Mouse (Mus musculus): Measurements from ENCODE around the gene Klhdc10. TPM values are rescaled to one million over a fixed set of nuclear protein-coding genes. Genes with fewer than 3 reads are reported as not detected.
A peak's percentile ranks its signal among the peaks of the same experiment; 100 is the strongest.

Klhdc10 gene
- polyA plus RNA-seq, 1 experiment from 2014 or later = 35.6 TPM

DNA sequence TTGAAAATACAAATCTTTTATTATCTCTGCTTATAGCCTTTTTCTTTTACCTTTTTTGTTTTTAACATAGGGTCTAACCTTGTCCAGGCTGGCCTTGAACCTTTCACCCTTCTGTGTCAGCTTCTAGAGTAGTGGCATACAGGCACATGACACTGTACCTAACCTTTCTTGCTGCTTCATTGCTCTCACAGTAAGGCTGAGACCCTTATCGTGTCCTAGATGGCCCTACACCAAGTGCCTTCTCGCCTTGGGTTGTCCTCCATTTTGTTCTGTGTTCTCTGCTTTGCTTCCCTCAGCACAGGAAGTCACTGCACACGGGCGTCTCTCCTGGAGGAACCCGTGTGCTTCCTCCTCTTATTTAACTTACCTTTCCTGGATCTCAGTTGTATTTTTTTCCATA is 3.0 kb downstream of the Klhdc10 start:
- Histone ChIP-seq H3K9ac (replicated peaks) (no peak overlapping the region), H3K27me3 (no peaks in the 10 kb centered on the region), H3K4me1 (replicated peaks) (peaks cover 17% of the 10 kb centered on the region), H3K36me3 (no peaks in the 10 kb centered on the region), H3K4me3 (replicated peaks) (no peak overlapping the region), H3K27ac (0 out of 2 replicates have a peak overlapping the region, but pooled peaks have one; percentile 0), H3K9me3 (no peaks in the 10 kb centered on the region), H3K4me2 (replicated peaks) (peak overlapping the region; percentile 37)
- WGBS = 92% methylated on average over 5 of the region's 5 CpGs
- no peak for ATAC-seq

DNA sequence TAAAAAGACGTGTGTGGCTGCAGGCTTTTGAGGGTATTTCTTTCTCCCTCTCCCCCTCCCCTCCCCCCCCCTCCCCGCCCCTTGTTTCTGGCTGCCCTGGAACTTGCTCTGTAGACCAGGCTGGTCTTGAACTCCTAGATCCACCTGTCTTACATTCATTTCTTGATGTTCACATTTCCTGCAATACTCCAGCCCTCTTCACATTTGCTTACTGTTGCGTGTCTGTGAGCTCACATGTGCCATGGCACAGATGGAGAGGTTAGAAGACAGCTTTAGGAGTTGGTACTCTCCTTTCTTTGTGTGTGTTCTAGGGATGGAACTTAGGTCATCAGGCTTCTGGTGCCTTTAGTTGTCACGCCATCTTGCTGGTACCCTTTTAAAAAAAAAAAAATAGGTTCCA is 6.6 kb downstream of the Klhdc10 start:
- H3K9me3 ChIP-seq = no peaks in the 10 kb centered on the region
- no peak overlapping the region for H3K27ac ChIP-seq
- peaks cover 12% of the 10 kb centered on the region for H3K4me1 ChIP-seq (replicated peaks)
- WGBS = 87% methylated on average over 4 of the region's 4 CpGs
- no peak overlapping the region for H3K4me3 ChIP-seq (replicated peaks)
- no peak overlapping the region for H3K4me2 ChIP-seq (replicated peaks)
- H3K9ac ChIP-seq (replicated peaks) = no peak overlapping the region
- no peak for ATAC-seq
- no peaks in the 10 kb centered on the region for H3K36me3 ChIP-seq
- no peaks in the 10 kb centered on the region for H3K27me3 ChIP-seq

DNA sequence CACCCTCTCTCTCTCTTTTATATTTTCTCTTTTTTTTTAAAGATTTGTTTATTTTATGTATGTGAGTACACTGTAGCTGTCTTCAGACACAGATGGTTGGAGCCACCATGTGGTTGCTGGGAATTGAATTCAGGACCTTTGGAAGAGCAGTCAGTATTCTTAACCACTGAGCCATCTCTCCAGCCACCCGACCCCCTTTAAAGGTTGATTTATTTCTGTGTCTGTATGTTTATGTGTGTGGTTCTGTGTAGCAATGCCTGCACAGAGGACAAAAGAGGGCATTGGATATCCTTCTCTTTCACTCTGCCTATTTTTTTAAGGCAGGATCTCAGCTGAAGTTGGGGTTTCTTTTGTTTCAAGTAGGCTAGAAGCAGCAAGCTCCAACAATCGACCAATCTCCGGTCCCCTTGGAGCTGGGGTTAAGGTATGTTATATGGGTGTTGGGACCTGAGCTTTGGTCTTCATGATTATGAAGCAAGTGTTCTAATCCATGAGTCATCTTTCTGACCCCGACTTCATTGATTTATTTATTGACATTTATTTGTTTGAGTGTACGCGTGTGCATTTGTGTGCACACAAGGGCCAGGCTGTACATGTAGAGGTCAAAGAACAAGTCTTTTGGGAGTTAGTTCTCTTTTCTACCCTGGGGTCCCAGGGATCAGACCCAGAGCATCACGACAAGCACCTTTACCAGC is 7.9 kb downstream of the Klhdc10 start:
- Histone ChIP-seq H3K27me3 (no peaks in the 10 kb centered on the region), H3K4me1 (replicated peaks) (peaks cover 4% of the 10 kb centered on the region; the same call in 1 of the 2 replicates), H3K36me3 (no peaks in the 10 kb centered on the region), H3K4me3 (replicated peaks) (no peak overlapping the region), H3K27ac (no peak overlapping the region), H3K9ac (replicated peaks) (no peak overlapping the region), H3K9me3 (no peaks in the 10 kb centered on the region), H3K4me2 (replicated peaks) (no peak overlapping the region)
- ATAC-seq = no peak
- 91% methylated on average over 7 of the region's 7 CpGs for WGBS

DNA sequence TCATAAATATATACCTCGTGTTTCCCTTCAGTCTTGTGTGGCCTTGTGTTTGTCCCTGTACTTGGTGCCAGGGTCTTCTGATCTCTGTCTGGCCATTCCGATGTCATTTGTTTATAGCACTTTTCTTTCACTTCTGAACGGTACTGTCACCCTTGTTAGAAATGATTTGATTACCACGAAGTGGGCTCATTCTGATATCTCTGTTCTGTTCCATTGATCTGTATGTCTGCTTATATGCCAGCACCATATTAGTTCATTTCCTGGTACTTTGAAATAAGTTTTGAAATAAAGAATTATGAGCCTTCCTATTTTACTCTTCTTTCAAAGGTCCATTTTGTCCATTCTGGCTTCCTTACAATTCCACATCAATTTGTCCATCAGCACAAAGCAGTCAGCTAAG is 9.6 kb downstream of the Klhdc10 start:
- 91% methylated on average over 4 of the region's 4 CpGs for WGBS
- Histone ChIP-seq H3K36me3 (no peaks in the 10 kb centered on the region; the same call in 1 of the 2 replicates), H3K4me3 (replicated peaks) (no peak overlapping the region), H3K4me2 (replicated peaks) (no peak overlapping the region), H3K4me1 (replicated peaks) (no peaks in the 10 kb centered on the region), H3K27me3 (no peaks in the 10 kb centered on the region), H3K27ac (no peak overlapping the region), H3K9ac (replicated peaks) (no peak overlapping the region), H3K9me3 (no peaks in the 10 kb centered on the region)
- no peak for ATAC-seq

DNA sequence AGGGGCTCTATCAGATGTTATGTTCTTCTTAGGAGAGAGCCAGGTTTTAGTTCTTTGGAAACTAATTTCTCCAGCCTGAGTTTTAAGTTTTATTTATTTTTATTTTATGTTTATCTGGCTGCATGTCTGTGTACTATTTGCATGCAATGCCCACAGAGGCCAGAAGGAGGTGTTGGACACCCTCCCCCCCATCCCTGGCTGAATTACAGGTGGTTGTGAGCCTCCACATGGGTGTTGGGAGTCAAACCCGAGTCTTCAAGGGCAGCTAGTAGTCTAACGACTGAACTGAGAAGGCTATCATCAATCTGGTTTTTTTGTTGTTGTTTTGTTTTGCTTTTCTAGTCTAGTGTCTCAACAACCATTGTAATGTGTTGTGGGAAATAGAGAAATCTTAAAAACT is 14.5 kb downstream of the Klhdc10 start:
- WGBS = 95% methylated on average over 2 of the region's 2 CpGs
- no peak for ATAC-seq

DNA sequence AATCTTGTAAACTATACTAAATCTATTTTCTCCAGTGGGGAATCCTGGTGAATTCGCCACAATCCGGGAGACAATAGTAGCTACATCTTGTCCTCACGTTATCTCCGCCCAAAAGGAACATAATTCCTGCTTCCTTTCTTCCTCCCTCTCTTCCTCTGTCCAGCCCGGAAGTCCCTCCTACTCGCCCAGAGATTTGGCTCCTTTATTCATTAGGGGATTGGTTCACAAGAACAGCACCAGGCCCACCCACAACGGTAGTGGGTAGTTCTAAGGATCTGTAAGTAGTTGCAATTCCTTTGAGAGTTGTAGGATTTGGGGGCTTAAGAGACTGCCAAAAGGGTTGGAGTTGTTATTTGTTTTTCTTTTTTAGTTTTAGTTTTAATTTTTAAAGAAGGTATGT is 15.1 kb downstream of the Klhdc10 start:
- H3K4me1 ChIP-seq (replicated peaks) = no peaks in the 10 kb centered on the region
- H3K4me2 ChIP-seq (replicated peaks) = no peak overlapping the region
- WGBS = 87% methylated on average over 7 of the region's 7 CpGs
- H3K27ac ChIP-seq = no peak overlapping the region
- no peak for ATAC-seq
- peaks cover 18% of the 10 kb centered on the region for H3K36me3 ChIP-seq
- no peak overlapping the region for H3K9ac ChIP-seq (replicated peaks)
- H3K27me3 ChIP-seq = no peaks in the 10 kb centered on the region
- no peaks in the 10 kb centered on the region for H3K9me3 ChIP-seq
- no peak overlapping the region for H3K4me3 ChIP-seq (replicated peaks)

More for the DNA sequence above, 14.5 kb downstream of the Klhdc10 start:
- no peak overlapping the region for H3K9ac ChIP-seq (replicated peaks)
- H3K4me3 ChIP-seq (replicated peaks) = no peak overlapping the region
- H3K27ac ChIP-seq = no peak overlapping the region
- H3K36me3 ChIP-seq = peaks cover 12% of the 10 kb centered on the region
- no peaks in the 10 kb centered on the region for H3K4me1 ChIP-seq (replicated peaks)
- H3K9me3 ChIP-seq = no peaks in the 10 kb centered on the region
- no peaks in the 10 kb centered on the region for H3K27me3 ChIP-seq
- no peak overlapping the region for H3K4me2 ChIP-seq (replicated peaks)

DNA sequence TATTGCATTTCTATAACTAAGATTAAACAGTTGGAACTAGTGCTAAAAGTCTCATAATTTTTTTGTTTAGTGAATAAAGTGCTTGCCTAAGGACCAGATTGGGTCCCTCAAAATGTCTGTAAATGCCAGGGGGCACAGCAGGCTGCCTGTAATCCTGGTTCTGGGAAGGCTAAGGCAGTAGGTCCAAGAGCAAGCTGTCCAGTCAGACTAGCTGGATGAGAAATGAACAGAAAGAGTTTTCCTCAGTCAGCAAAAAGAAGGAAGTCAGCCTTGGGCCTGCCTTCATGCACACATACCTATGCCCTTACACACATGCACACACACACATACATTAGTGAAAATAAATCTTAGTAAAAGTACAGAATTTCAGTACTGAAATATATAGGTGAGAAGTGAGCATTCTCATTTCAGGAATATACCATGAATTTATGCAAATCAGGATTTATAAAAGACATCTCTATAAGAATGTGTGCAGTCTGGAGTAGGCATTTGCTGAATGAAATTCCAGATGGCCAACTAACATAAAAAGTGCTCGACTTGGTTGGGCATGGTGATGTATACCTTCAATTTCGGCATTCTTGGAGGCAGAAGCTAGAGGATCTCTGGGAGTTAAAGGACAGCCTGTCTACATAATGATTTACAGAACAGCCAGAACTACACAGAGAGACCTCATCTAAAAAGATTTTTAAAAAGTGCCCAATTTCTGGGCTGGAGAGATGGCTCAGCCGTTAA is 31.0 kb downstream of the Klhdc10 start:
- ATAC-seq = no peak
- H3K36me3 ChIP-seq = no peaks in the 10 kb centered on the region; the same call in none of the 2 replicates
- H3K4me3 ChIP-seq (replicated peaks) = no peak overlapping the region
- H3K4me2 ChIP-seq (replicated peaks) = no peak overlapping the region
- H3K27me3 ChIP-seq = no peaks in the 10 kb centered on the region
- no peak overlapping the region for H3K27ac ChIP-seq
- no peaks in the 10 kb centered on the region for H3K9me3 ChIP-seq
- 85% methylated on average over 3 of the region's 3 CpGs for WGBS
- H3K4me1 ChIP-seq (replicated peaks) = no peaks in the 10 kb centered on the region
- no peak overlapping the region for H3K9ac ChIP-seq (replicated peaks)

DNA sequence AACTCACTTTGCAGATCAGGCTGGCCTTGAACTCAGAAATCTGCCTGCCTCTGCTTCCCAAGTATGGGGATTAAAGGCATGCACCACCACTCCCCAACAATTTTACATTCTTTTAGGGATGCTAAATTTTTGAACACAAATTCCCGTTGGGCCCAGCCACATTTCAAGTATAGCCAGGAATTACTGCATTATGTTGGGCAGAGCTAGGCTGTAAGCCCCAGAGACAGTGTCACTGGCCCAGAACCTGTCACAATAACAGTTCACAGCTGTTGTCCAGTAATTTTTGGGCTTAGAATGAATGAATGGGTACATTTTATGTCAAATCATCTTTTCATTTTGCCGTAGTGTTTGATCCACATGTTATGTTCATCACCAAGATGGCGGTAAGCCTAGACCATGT is 34.8 kb downstream of the Klhdc10 start:
- 97% methylated on average over 3 of the region's 3 CpGs for WGBS
- Histone ChIP-seq H3K36me3 (peaks cover 11% of the 10 kb centered on the region), H3K27ac (no peak overlapping the region), H3K9me3 (no peaks in the 10 kb centered on the region), H3K4me1 (replicated peaks) (no peaks in the 10 kb centered on the region), H3K9ac (replicated peaks) (no peak overlapping the region), H3K4me3 (replicated peaks) (no peak overlapping the region), H3K27me3 (no peaks in the 10 kb centered on the region), H3K4me2 (replicated peaks) (no peak overlapping the region)
- no peak for ATAC-seq

DNA sequence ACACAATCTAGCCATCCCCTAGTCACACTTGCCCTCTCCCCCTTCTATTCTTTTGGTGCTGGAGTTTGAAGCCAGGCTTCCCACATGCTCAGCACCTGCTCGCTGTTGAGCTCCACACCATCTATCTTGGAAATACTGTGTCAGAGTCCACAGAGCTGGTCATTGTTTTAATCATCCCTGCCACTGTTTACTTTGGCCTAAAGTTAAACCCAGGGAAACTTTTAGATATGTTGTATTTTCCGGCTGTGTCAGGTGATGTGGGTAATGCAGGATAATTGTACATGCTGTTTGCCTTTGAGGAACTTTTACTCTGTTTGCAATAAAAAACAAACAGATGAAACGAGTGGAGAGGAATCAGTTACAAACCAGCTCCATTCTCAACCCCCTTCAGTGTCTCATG is 35.4 kb downstream of the Klhdc10 start:
- Histone ChIP-seq H3K36me3 (peaks cover 17% of the 10 kb centered on the region), H3K9me3 (no peaks in the 10 kb centered on the region), H3K9ac (replicated peaks) (no peak overlapping the region), H3K4me2 (replicated peaks) (no peak overlapping the region), H3K4me3 (replicated peaks) (no peak overlapping the region), H3K4me1 (replicated peaks) (no peaks in the 10 kb centered on the region), H3K27ac (no peak overlapping the region), H3K27me3 (no peaks in the 10 kb centered on the region)
- WGBS = 87% methylated on average over 3 of the region's 3 CpGs
- ATAC-seq = no peak

DNA sequence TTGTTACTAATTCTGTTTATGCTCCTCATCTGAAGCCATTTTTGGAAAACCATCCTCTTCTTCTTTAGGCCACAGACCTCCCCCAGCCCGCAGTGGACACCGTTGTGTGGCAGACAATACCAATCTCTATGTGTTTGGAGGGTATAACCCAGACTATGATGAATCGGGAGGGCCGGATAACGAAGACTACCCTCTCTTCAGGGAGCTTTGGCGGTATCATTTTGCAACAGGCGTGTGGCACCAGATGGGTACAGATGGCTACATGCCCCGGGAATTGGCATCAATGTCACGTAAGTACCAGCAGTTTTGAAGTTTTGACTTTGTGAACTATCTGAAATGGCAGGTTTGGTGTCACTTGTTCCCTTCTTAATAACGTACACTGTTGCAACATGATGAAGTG is 37.9 kb downstream of the Klhdc10 start:
- H3K27me3 ChIP-seq = no peaks in the 10 kb centered on the region

DNA sequence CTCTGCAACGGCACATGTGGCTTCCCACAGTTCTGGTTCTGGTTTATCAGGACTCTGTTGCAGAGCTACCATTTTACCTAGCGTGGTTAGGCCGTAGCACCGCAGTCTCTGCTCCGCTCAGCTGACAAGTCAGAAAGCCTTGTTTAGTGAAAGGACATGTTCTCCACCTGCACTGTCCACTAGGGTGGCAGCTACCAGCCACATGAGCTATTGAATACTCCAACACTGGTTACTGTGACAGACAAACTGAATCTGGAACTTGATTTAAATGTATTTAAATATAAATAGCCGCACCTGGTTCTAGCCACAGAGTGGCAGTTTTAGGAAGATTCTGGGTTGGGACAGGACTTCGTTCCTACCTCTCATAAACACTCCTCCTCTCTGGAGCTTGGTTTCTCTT is 55.3 kb downstream of the Klhdc10 start:
- H3K4me3 ChIP-seq (replicated peaks) = no peak overlapping the region
- H3K27me3 ChIP-seq = no peaks in the 10 kb centered on the region
- no peak for ATAC-seq
- peaks cover 34% of the 10 kb centered on the region for H3K36me3 ChIP-seq
- no peak overlapping the region for H3K4me2 ChIP-seq (replicated peaks)
- peaks cover 28% of the 10 kb centered on the region for H3K4me1 ChIP-seq (replicated peaks)
- no peak overlapping the region for H3K27ac ChIP-seq
- no peak overlapping the region for H3K9ac ChIP-seq (replicated peaks)
- H3K9me3 ChIP-seq = no peaks in the 10 kb centered on the region
- over 99% methylated on average over 7 of the region's 7 CpGs for WGBS

More for the DNA sequence above, 37.9 kb downstream of the Klhdc10 start:
- Histone ChIP-seq H3K4me2 (replicated peaks) (no peak overlapping the region), H3K27ac (no peak overlapping the region), H3K9me3 (no peaks in the 10 kb centered on the region), H3K4me1 (replicated peaks) (no peaks in the 10 kb centered on the region), H3K36me3 (peaks cover 41% of the 10 kb centered on the region), H3K4me3 (replicated peaks) (no peak overlapping the region), H3K9ac (replicated peaks) (no peak overlapping the region)
- ATAC-seq = no peak
- WGBS = 94% methylated on average over 10 of the region's 10 CpGs

DNA sequence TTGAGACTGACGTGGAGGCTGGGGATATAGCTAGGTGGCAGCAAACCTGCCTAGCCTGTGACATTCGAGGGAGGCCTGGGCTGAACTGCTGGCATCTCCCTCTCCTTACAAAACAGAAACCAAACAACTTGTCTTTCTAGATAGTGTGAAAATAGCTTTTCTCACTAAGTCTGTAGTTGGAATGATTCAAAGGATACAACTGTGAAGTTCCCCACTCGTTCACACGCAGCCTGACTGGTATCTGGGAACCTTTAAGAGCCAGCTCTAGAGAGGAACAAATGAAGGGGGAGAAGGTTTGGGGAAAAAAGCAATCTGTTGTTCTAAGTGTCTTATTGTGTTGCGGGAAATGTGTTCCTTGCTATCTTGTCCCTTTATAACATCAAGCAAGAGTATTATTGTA is 57.0 kb downstream of the Klhdc10 start:
- H3K4me3 ChIP-seq (replicated peaks) = no peak overlapping the region
- H3K9me3 ChIP-seq = no peaks in the 10 kb centered on the region
- WGBS = 88% methylated on average over 5 of the region's 5 CpGs
- H3K27me3 ChIP-seq = no peaks in the 10 kb centered on the region
- peak overlapping the region; percentile 1; the same call in 1 of the 2 replicates for H3K27ac ChIP-seq
- H3K4me2 ChIP-seq (replicated peaks) = no peak overlapping the region
- no peak overlapping the region for H3K9ac ChIP-seq (replicated peaks)
- H3K4me1 ChIP-seq (replicated peaks) = peaks cover 34% of the 10 kb centered on the region
- H3K36me3 ChIP-seq = peaks cover 19% of the 10 kb centered on the region
- no peak for ATAC-seq
